Mouse (Mus musculus): Measurements from ENCODE around the gene Gxylt2. TPM values are rescaled to one million over a fixed set of nuclear protein-coding genes. Genes with fewer than 3 reads are reported as not detected.

Gene Gxylt2
- polyA plus RNA-seq, 1 experiment from 2014 or later, result 6.9 TPM

DNA sequence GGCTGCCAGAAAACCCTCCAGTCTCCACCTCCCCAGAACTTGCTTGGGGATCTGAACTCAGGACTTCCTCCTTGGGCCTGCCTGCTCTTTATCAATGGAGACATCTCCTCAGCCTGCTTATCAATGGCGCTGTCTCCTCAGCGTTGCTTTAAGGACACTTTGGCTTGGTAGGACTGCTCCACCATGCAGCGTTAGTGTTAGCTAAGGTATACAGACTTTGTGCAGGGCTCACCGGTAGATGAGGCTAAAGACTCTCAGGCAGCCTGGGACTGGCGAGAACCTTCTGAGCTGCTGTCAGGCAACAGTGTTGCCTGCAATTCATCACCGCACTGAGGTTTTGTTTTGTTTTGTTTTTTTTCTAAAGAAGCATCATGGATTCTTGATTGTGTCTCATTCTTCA is 2.3 kb downstream of the Gxylt2 start:
- Histone ChIP-seq H3K27ac (replicated peaks; ENCODE audit: low read depth, low read length) (no peak overlapping the region), H3K4me2 (ENCODE audit: low read depth, low read length) (no peak overlapping the region)
- DNase-seq (ENCODE audit: low spot score), result no peak

DNA sequence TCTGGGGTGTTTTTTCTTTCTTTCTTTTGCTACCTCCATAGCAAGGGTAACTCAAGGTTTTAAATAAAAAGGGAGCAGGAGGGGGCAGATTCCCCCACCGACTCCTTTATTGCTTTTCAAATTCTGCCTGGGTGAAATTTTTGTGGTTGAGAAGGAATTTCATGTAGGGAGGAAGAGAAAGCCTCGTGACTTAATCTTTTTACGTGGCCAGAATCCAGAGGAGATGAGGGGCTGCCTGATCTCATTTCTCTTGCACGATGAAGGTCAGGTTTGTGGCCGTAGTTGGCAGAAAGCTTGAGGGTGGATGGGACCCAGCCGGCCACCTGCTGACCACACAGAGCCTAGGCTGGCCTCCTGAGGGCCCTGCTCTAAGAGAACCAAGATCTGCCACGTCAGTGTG is 3.0 kb downstream of the Gxylt2 start:
- Histone ChIP-seq H3K4me1 (ENCODE audit: control insufficient read depth, insufficient read depth, low read length) (peaks cover 2% of the 10 kb centered on the region; the same call in 1 of the 2 replicates), H3K27me3 (ENCODE audit: control insufficient read depth, insufficient read depth, low read length) (no peaks in the 10 kb centered on the region), H3K9me3 (replicated peaks; ENCODE audit: control insufficient read depth, low read length) (no peaks in the 10 kb centered on the region), H3K4me2 (ENCODE audit: low read depth, low read length) (no peak overlapping the region), H3K9ac (replicated peaks; ENCODE audit: low read length) (no peak overlapping the region), H3K36me3 (replicated peaks; ENCODE audit: control insufficient read depth, insufficient read depth, low read depth, low read length) (no peaks in the 10 kb centered on the region), H3K4me3 (ENCODE audit: low read depth, low read length) (no peak overlapping the region), H3K27ac (replicated peaks; ENCODE audit: low read depth, low read length) (no peak overlapping the region)
- no peak for DNase-seq (ENCODE audit: low spot score)
- ATAC-seq (replicated peaks; ENCODE audit: insufficient number of reproducible peaks, low FRiP score, low TSS enrichment, low read depth), result no peak
- WGBS, result 43% methylated on average over 7 of the region's 7 CpGs

More for the DNA sequence above, 2.3 kb downstream of the Gxylt2 start:
- Histone ChIP-seq H3K27me3 (ENCODE audit: control insufficient read depth, insufficient read depth, low read length) (no peaks in the 10 kb centered on the region), H3K9me3 (replicated peaks; ENCODE audit: control insufficient read depth, low read length) (no peaks in the 10 kb centered on the region), H3K4me3 (ENCODE audit: low read depth, low read length) (no peak overlapping the region), H3K9ac (replicated peaks; ENCODE audit: low read length) (no peak overlapping the region), H3K4me1 (ENCODE audit: control insufficient read depth, insufficient read depth, low read length) (peaks cover 2% of the 10 kb centered on the region; the same call in 1 of the 2 replicates), H3K36me3 (replicated peaks; ENCODE audit: control insufficient read depth, insufficient read depth, low read depth, low read length) (no peaks in the 10 kb centered on the region)
- no peak for ATAC-seq (replicated peaks; ENCODE audit: insufficient number of reproducible peaks, low FRiP score, low TSS enrichment, low read depth)
- WGBS, result 83% methylated on average over 6 of the region's 6 CpGs

DNA sequence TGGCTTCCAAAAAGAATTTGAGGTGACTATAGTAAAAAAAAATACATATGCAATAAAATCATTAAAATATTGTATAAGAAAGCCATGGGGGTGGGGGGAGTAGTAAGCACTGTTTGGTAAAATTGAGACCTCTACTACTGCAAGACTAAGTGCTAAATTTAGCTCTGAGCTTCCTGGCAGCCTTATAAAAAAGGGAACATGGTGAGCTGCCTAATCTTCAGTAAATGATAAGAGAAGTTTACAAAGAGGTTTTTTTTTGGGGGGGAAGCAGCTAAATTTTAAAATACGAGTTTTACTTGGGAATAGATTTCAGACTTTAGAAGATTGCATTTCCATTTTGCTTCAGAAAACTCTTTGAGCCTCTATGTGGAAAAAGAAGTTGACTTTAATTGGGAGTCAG is 3.7 kb downstream of the Gxylt2 start:
- H3K9me3 ChIP-seq (replicated peaks; ENCODE audit: control insufficient read depth, low read length), result no peaks in the 10 kb centered on the region
- ATAC-seq (replicated peaks; ENCODE audit: insufficient number of reproducible peaks, low FRiP score, low TSS enrichment, low read depth), result no peak
- no peak overlapping the region for H3K9ac ChIP-seq (replicated peaks; ENCODE audit: low read length)
- H3K27ac ChIP-seq (replicated peaks; ENCODE audit: low read depth, low read length), result no peak overlapping the region
- H3K36me3 ChIP-seq (replicated peaks; ENCODE audit: control insufficient read depth, insufficient read depth, low read depth, low read length), result no peaks in the 10 kb centered on the region
- H3K4me1 ChIP-seq (ENCODE audit: control insufficient read depth, insufficient read depth, low read length), result peaks cover 2% of the 10 kb centered on the region; the same call in 1 of the 2 replicates
- no peaks in the 10 kb centered on the region for H3K27me3 ChIP-seq (ENCODE audit: control insufficient read depth, insufficient read depth, low read length)
- no peak for DNase-seq (ENCODE audit: low spot score)
- WGBS, result 82% methylated on average over 1 of the region's 1 CpGs
- H3K4me2 ChIP-seq (ENCODE audit: low read depth, low read length), result no peak overlapping the region
- H3K4me3 ChIP-seq (ENCODE audit: low read depth, low read length), result no peak overlapping the region

DNA sequence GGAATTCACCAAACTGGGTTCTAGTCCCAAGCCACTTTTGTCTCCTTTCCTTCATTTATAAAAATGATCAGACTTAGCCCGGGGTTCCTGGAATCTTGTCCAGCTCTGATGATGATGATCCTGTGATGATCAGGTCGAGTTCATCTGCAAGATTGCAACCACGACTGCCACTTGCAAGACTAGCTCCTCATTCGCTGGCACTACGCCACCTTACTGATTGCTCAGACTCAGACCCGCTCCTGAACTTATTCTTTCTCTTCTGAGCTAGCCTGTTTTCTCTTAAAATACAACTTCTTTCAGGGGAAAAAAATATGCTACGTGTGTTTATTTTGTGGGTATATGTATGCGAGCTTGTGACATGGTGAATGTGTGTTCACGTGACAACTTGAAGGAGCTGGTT is 4.5 kb downstream of the Gxylt2 start:
- ATAC-seq (replicated peaks; ENCODE audit: insufficient number of reproducible peaks, low FRiP score, low TSS enrichment, low read depth), result no peak
- H3K4me2 ChIP-seq (ENCODE audit: low read depth, low read length), result no peak overlapping the region
- no peaks in the 10 kb centered on the region for H3K9me3 ChIP-seq (replicated peaks; ENCODE audit: control insufficient read depth, low read length)
- no peak for DNase-seq (ENCODE audit: low spot score)
- H3K36me3 ChIP-seq (replicated peaks; ENCODE audit: control insufficient read depth, insufficient read depth, low read depth, low read length), result no peaks in the 10 kb centered on the region
- no peak overlapping the region for H3K9ac ChIP-seq (replicated peaks; ENCODE audit: low read length)
- no peak overlapping the region for H3K27ac ChIP-seq (replicated peaks; ENCODE audit: low read depth, low read length)
- no peak overlapping the region for H3K4me3 ChIP-seq (ENCODE audit: low read depth, low read length)
- no peaks in the 10 kb centered on the region for H3K27me3 ChIP-seq (ENCODE audit: control insufficient read depth, insufficient read depth, low read length)
- WGBS, result 84% methylated on average over 9 of the region's 9 CpGs
- H3K4me1 ChIP-seq (ENCODE audit: control insufficient read depth, insufficient read depth, low read length), result peaks cover 2% of the 10 kb centered on the region; the same call in 1 of the 2 replicates

DNA sequence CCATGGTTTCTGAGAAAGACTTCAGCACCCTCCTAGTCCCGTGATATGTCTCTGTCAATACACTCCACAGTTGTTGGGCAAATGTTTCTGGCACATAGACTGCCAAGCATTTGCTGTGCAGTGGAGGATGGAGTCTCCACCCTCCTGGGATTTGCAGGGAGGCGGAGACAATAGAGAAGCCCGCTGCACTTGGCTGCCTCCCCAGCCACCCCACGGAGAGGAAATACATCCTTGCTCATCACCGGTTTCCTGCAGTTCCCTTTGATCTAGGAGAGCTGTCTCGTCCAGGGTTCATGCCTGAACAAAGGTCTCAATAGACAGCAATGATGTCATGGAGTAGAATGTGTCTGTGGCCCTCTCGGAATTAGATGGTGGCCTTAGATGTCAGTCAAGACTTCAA is 4.9 kb downstream of the Gxylt2 start:
- no peaks in the 10 kb centered on the region for H3K9me3 ChIP-seq (replicated peaks; ENCODE audit: control insufficient read depth, low read length)
- no peak for ATAC-seq (replicated peaks; ENCODE audit: insufficient number of reproducible peaks, low FRiP score, low TSS enrichment, low read depth)
- no peak overlapping the region for H3K4me3 ChIP-seq (ENCODE audit: low read depth, low read length)
- 24% methylated on average over 7 of the region's 7 CpGs for WGBS
- H3K27me3 ChIP-seq (ENCODE audit: control insufficient read depth, insufficient read depth, low read length), result no peaks in the 10 kb centered on the region
- H3K9ac ChIP-seq (replicated peaks; ENCODE audit: low read length), result no peak overlapping the region
- peaks cover 2% of the 10 kb centered on the region; the same call in 1 of the 2 replicates for H3K4me1 ChIP-seq (ENCODE audit: control insufficient read depth, insufficient read depth, low read length)
- DNase-seq (ENCODE audit: low spot score), result peak; percentile 22
- no peak overlapping the region for H3K4me2 ChIP-seq (ENCODE audit: low read depth, low read length)
- no peak overlapping the region for H3K27ac ChIP-seq (replicated peaks; ENCODE audit: low read depth, low read length)
- H3K36me3 ChIP-seq (replicated peaks; ENCODE audit: control insufficient read depth, insufficient read depth, low read depth, low read length), result no peaks in the 10 kb centered on the region

DNA sequence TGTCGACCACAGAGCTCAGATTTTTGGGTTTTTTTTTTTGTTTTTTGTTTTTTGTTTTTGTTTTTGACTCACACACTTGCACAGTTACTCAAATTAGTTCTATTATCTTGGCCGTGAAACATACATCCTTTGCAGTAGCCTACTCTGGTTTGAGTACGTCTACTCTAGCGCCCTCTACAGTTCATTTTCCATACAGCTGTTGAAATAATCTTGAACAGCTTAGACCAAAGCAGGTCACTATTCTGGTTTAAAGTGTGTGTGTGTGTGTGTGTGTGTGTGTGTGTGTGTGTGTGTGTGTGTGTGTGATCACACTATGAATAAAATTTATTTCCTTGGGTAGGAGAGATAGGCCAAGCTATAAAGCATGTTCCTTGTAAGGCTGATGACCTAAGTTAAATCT is 5.6 kb downstream of the Gxylt2 start:
- H3K4me1 ChIP-seq (ENCODE audit: control insufficient read depth, insufficient read depth, low read length), result no peaks in the 10 kb centered on the region
- no peaks in the 10 kb centered on the region for H3K9me3 ChIP-seq (replicated peaks; ENCODE audit: control insufficient read depth, low read length)
- ATAC-seq (replicated peaks; ENCODE audit: insufficient number of reproducible peaks, low FRiP score, low TSS enrichment, low read depth), result no peak
- H3K36me3 ChIP-seq (replicated peaks; ENCODE audit: control insufficient read depth, insufficient read depth, low read depth, low read length), result no peaks in the 10 kb centered on the region
- 36% methylated on average over 4 of the region's 4 CpGs for WGBS
- no peak overlapping the region for H3K27ac ChIP-seq (replicated peaks; ENCODE audit: low read depth, low read length)
- no peak overlapping the region for H3K4me2 ChIP-seq (ENCODE audit: low read depth, low read length)
- H3K9ac ChIP-seq (replicated peaks; ENCODE audit: low read length), result no peak overlapping the region
- no peak overlapping the region for H3K4me3 ChIP-seq (ENCODE audit: low read depth, low read length)
- no peaks in the 10 kb centered on the region for H3K27me3 ChIP-seq (ENCODE audit: control insufficient read depth, insufficient read depth, low read length)
- DNase-seq (ENCODE audit: low spot score), result peak; percentile 34

DNA sequence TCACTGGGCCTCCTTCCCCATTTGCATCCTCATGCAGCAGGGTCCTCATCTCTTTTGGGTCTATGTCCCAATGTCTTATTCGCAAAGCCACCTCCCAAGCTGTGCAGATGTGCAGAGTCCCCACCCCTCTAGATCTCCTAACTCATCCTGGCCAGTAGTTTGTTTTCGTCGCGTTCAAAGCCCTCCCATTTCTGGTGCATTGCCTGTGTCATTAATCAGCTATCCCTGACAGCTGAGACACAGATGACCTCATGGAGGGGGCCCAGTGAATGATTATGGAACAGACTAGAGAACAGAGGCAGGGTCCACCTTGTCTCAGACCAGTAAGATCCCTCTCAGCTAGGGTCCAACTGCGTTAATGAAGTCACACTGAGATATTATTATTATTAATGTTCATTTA is 6.3 kb downstream of the Gxylt2 start:
- Histone ChIP-seq H3K9me3 (replicated peaks; ENCODE audit: control insufficient read depth, low read length) (no peaks in the 10 kb centered on the region), H3K36me3 (replicated peaks; ENCODE audit: control insufficient read depth, insufficient read depth, low read depth, low read length) (no peaks in the 10 kb centered on the region), H3K4me2 (ENCODE audit: low read depth, low read length) (no peak overlapping the region), H3K9ac (replicated peaks; ENCODE audit: low read length) (no peak overlapping the region), H3K27me3 (ENCODE audit: control insufficient read depth, insufficient read depth, low read length) (no peaks in the 10 kb centered on the region), H3K4me1 (ENCODE audit: control insufficient read depth, insufficient read depth, low read length) (no peaks in the 10 kb centered on the region), H3K27ac (replicated peaks; ENCODE audit: low read depth, low read length) (no peak overlapping the region), H3K4me3 (ENCODE audit: low read depth, low read length) (no peak overlapping the region)
- ATAC-seq (replicated peaks; ENCODE audit: insufficient number of reproducible peaks, low FRiP score, low TSS enrichment, low read depth) (no peak), DNase-seq (ENCODE audit: low spot score) (no peak)
- WGBS, result 89% methylated on average over 5 of the region's 5 CpGs

DNA sequence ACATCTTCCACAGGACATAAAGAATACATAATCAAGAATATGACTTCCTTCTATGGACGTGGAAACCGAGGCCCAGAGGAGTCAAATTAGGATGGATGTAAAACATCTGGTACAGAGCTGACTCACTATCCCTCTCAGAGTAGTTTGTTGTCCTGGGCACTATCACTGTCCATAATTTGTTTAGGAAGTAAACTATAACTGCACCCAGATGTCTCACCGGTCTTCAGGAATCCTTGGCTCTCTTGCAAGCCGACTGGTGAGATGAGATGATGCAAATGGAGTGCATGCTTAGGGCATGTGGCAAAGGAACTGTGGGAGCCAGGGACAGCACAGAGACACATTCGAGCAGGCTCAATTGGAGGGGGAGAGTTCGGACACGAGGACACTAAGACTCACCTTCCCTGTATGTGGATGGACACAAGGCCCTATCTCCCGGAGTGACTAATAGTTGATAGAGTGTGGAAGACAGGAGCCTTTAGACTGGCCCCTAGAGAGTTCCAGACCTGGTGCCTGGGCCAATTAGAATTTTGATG is 10.8 kb downstream of the Gxylt2 start:
- H3K4me1 ChIP-seq (ENCODE audit: control insufficient read depth, insufficient read depth, low read length), result no peaks in the 10 kb centered on the region
- H3K9ac ChIP-seq (replicated peaks; ENCODE audit: low read length), result no peak overlapping the region
- DNase-seq (ENCODE audit: low spot score) (peak; percentile 57), ATAC-seq (replicated peaks; ENCODE audit: insufficient number of reproducible peaks, low FRiP score, low TSS enrichment, low read depth) (no peak)
- no peak overlapping the region for H3K4me2 ChIP-seq (ENCODE audit: low read depth, low read length)
- no peak overlapping the region for H3K4me3 ChIP-seq (ENCODE audit: low read depth, low read length)
- H3K9me3 ChIP-seq (replicated peaks; ENCODE audit: control insufficient read depth, low read length), result no peaks in the 10 kb centered on the region
- no peaks in the 10 kb centered on the region for H3K36me3 ChIP-seq (replicated peaks; ENCODE audit: control insufficient read depth, insufficient read depth, low read depth, low read length)
- no peaks in the 10 kb centered on the region for H3K27me3 ChIP-seq (ENCODE audit: control insufficient read depth, insufficient read depth, low read length)
- H3K27ac ChIP-seq (replicated peaks; ENCODE audit: low read depth, low read length), result no peak overlapping the region
- WGBS, result 55% methylated on average over 8 of the region's 8 CpGs
